Mouse (Mus musculus) adrenal gland (tissue): ENCODE data around the gene Pdc.
"Not testable (repeated sequence)": the region's sequence is repeated elsewhere in the genome, so short reads cannot be mapped to it uniquely, and the experiment has no call there.

Experiments
- intact Hi-C: fragments of 180-260 bp; cut with DNase I; formaldehyde crosslinking; loops from one replicate; pipeline ENCODE4 v1.15.1; 2025
- long read RNA-seq, 2 experiments: library from polyadenylated mRNA; unstranded; transcript quantifications; one replicate each; pipeline ENCODE4 v2.0.0; 2020; ENCODE audit warnings: borderline replicate concordance in 1 of 2; ENCODE audit not compliant: insufficient replicate concordance in 1 of 2

Pdc gene
- long read RNA-seq, experiment 1: 0 reads
- long read RNA-seq, experiment 2: 0 reads

DNA sequence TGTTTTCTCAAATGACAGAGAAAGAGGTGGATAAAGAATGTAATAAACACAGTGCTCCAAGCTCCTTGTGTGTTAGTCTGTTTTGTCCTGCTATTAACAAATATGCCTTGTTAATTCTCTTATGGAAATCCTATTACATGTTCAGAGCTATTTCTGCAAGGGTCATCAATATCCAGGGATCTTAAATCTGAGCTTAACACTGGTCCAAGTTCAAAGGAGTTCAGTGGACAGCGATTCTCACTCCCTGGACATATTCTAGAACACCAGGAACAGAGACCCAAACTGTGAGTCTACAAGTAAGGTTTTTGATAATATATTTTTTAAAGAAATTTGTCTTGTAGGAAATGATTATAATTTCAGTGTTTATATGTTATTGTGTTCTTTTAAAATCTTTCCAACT lies at the start of gene Pdc:
Gene Pdc, plus strand, starts transcription at position 213 of the 400 bp plus-strand sequence.
- intact Hi-C loops: no loop called here

DNA sequence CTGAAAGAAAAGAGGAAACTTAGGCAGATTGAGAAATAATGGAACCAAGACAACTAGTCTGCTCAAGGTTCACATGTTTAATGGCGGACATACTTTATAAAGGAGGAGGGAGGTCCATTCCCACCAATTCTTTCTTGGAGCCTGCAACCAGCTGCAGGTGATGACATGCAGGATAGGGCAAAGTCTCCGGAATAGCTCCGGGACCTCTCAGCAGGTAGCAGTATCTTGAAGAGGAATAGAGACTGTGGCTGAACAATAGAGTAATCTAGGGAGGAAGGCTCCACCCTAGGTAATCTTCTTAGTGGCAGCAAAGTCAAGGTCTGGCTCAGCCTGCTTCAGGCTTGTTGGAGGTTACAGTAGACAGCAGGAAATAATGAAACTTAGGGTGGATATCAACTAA lies 25.2 kb upstream of the Pdc start:
- intact Hi-C loops: not testable (repeated sequence)

DNA sequence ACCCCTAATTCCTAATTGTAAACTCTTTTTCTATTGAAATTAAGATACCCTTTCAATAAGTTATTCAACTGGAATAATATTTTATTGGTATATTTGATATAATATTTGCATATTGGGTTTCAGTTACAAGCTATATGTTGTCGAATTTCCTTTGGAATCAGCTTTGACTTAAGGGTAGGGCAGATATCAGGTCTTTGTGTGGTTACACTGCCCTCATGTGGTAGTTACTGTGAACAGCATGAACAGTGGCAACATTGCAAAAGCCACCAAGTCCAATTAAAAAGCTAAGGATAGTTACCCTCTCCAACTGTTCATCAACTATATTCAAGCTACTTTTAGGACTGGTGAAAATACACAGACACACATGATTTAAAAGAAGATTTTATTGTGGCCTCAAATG lies 11.6 kb upstream of the Pdc start:
- intact Hi-C loops: no loop called here

DNA sequence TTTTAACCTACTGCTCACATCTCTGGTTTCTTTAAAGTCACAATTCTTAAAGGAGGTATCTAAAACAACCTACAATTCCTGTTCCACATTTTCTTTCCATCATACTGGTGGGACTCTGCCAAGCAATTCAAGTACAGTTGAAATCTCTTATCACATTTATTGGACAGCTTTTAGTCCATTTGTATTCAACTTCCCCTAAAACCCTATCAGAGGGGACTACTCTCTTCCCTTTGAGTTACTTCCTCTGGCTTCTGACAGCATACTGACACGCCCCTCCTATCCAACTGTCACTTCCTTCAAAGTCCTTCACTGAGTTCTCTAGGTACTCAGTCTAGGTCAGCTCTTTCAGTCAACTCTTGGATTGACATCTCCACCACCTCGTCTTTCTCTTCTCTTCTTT lies 15.9 kb downstream of the Pdc start:
- intact Hi-C loops: no loop called here

DNA sequence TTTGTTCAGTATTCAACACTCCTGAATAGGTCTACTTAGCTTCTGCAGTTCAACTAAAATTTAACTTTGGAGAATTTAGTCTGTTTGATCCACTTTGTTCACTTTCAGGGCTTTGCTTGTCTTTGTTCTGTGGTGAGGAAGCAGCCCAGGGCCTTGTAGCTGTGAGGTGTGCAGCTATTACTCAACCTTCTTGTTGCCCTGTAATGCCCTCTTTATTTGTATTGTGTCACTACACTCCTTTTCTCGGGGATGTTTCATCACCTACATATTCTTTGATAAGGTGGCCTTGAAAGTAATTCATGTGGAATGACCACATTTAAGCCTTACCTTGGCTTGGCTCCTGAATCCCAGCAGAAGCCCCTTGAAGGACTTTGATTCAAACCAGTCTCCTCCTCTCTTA lies 41.6 kb downstream of the Pdc start:
- intact Hi-C loops: no loop called here

DNA sequence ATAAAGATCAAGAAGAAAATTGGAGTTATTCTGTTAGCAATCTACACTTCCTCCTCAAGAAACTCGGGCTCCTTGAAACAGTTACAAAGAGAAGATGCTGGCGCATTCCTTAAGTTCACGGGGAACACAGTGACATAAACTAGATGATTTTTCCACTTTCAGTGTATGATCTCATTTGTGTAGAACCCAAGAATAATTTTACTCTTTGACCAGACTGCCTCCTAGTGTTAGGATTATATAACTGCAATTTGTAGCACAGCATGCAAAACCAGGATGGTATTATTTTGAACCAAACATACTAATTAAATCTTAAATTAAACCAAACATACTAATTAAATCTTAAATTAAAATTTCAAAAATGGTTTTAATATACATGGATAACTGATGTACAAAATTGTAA lies 53.7 kb downstream of the Pdc start:
- intact Hi-C loops: loop anchor here (5.0 kb wide), 1 partner anchor 541 kb away; no protein-coding TSS in a partner anchor

DNA sequence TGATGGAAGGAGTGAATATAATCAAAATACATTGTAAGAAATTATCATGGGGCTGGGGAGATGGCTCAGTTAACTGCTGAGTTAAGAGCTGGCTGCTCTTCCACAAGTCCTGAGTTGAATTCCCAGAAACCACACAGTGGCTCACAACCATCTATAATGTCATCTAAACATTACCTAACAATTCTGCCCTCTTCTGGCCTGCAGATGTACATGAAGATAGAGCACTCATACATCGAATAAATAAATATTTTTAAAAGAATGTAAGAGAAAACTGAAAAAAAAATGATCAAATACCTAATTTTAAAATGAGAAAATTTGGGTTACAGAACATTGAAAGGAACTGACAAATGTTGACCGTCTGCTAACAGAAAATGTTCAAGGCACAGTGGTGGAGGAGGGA lies 55.0 kb downstream of the Pdc start:
- intact Hi-C loops: loop anchor here (5.0 kb wide), 1 partner anchor 542 kb away; no protein-coding TSS in a partner anchor
